Mouse (Mus musculus) kidney, postnatal 36 days (tissue): ENCODE measurements around the gene Gata3.

Experiments used
- DNase-seq, 2 experiments: peaks; one replicate each; pipeline ENCODE4 v3.0.0; 2021 to 2022; ENCODE audit warnings: mixed read lengths in 2 of 2

Gene Gata3

GRCm38 (mm10) chr2:9889651-9890183, at the start of gene Gata3:
Gene Gata3, minus strand, starts transcription at chr2:9890034.
- DNase-seq, result peak in 1 of 2 experiments; percentile 29

GRCm38 (mm10) chr2:9939250-9939649, 49.4 kb upstream of the Gata3 start:
- no peak for DNase-seq

DNA sequence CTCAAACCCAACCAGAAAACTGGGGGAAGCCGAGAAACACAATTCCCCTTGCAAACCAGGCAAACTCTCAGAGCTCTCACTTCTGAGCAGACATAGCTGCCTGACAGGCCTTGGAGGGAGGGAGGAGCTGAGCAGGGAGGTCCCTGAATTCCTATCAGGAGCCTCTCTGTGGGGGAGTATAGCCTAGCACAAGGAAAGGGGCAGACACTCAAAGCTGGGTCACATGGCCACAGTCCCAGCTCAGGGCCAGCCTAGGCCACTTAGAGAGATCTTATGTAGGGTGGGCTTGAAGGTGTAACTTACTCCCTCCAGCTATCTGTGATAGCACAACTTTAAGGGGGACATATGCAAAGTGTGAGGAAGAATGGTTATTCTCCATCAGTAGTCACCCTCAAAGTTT, 46.1 kb upstream of the Gata3 start:
- no peak for DNase-seq

DNA sequence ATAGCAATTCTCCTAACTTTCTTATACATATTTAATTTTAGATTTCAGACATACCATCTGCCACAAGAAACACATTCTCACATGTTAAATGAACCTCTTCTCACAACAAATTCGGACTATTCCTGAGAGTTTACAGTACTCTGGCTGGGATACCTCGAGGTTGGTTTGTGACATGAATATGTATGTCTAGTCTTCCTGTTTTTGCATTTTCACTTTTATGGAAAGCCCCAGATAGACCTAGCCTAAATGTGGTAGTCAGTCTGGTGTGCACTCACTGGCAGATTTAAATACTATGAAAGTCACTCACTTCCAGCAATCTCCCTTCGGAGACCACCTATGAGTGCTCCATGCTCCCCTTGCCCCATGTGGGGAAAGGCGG, 37.1 kb upstream of the Gata3 start:
- no peak for DNase-seq

DNA sequence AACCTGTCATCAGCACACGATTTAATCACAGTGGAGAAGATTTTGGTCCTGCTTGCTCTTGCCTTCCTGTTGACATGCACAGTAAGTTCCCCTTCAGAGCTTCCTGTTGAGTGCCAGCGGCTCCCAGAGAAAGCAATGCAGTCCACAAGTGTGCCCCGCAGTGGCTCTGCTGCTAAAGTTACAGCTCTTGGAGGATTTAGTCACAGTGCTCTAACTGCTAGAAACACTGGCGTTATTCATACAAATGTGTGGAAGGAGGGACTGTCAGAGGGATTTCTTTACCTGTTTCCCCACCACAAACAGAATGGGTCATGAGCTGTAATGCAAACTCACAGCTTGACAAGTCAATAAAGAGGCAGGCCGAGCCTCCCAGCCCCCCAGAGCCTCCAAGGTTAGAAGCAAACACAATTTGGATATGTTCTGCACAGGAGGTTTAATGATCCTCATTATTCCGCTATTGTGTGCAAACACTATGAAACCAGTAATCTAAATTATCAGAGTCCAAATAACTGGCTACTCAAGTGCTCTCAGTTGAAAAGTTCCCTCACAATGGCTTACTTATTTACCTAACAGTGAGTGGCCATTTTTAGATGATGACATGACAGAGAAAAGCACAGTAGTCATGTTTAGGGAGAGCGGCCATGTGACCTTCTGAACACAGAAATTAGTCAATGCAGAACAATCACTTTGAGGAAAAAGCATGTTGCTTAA, 36.5 kb upstream of the Gata3 start:
- DNase-seq, result no peak

DNA sequence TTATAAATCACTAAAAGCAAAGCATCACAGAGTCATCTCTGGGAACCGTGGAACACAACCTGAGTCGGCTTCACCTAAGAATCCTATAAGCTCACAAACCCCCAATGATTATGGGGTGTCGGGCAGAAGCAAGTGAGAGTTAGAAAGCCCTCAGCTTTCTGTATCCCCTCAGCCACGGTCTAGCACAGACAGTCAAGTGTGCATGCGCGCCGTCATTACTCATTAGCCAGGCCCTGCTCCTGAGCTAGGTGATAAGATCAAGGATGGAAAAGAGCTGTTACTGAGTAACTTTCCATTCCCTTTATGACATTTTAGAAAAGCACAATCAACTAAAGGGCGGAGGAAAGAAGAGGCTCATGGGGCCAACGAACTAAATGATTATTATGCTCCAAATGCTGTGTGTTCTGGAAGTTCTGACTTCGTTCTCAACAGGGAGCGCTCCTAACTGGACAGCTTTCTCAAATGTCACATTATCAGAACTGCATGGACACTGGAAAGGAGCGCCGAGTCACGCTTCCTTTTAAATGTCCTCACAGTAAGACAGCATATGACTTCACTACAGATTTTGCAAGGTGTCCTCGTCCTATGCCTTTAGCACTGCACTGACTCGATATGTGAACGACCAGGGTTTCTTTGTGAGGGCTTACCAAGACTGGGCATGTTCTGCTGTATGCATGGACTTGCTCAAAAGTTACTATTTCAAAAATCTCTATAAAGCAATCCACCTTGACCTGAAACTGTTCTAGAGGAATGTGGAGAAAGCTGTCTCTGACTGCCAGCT, 29.0 kb upstream of the Gata3 start:
- peak; percentile 76 to 79 for DNase-seq

DNA sequence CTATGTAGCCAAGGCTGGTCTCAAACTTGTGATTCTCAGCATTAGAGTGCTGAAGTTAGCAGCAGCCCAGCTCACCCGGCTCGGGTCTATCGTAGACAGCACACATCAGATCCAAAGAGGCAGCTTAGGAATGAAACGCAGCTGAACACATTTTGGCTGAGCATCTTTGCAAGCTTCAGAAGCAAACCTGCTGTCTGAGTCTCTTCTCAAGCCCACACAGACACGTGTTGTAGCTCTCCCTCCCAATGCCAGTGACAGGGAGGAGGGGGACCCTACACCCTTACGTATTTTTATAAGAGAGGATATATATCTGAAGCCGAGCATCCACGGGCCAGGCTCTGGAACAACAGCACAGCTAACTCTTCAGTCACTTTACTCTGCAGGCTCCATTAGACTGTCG, 27.8 kb upstream of the Gata3 start:
- no peak for DNase-seq

DNA sequence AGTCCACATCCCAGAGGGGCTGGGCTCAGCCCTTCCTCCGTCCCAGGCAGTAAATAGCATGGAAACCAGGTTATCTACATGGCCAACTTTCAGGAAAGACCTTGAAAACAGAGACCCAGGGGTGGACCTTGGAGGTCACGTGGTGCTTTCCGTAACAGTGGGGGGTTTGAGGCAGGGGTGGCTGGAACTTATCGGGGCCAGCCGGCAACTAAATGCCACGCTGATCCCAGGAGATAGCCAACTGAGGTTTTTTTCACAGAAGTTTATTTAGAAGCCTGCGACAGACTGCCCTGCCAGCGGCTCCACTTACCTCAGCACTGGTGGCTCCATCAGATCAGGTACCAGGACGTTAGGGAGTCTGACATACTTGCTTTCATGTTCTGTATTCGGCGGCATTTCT, 16.2 kb upstream of the Gata3 start:
- DNase-seq, result no peak

DNA sequence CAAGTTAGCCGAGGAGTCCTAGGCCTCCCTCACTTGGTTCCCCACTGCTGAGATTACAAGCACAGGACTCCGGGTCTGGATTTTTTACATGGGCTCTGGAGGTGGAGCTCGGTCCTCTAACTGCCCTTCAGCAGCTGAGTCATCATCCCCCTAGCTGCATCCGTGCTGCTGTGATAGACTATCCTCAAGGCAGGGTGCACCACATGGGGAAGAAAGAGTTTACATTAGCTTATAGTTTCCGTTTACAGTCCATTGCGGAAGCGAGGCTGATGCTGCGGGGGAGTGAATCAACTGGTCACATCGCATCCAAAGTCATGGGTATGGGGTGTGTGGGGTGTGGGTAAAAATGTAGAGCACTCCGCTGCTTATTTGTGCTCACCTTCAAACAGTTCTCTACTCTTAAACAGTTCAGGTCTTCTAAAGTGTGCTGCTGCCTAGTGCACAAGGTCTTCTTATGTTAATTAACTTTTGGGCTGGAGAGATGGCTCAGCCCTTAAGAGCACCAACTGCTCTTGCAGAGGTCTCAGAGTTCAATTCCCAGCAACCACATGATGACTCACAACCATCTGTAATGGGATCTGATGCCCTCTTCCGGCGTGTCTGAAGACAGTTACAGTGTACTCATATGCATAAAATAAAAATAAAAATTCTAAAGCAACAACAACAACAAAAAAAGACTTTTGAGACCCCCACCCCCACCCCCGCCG, 14.2 kb upstream of the Gata3 start:
- DNase-seq, result no peak

DNA sequence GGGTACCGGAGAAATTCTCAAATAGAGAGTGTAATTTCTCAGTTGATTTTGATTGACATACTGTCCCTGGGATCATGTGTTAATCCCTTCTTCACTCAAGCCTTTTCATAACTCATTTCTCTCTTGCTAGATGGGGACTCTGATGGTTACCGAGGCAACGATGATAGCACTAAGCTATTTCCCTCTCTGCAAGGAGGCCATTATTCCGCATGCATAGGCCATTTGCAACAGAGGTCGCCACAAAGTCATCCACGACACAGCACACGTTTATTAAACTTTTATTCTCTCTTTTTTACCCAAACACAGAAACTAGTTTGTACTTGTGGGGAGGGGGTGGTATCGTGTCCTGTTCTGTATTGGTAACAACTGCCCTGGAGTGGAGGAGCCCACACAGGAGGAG, 8.0 kb upstream of the Gata3 start:
- DNase-seq, result no peak

DNA sequence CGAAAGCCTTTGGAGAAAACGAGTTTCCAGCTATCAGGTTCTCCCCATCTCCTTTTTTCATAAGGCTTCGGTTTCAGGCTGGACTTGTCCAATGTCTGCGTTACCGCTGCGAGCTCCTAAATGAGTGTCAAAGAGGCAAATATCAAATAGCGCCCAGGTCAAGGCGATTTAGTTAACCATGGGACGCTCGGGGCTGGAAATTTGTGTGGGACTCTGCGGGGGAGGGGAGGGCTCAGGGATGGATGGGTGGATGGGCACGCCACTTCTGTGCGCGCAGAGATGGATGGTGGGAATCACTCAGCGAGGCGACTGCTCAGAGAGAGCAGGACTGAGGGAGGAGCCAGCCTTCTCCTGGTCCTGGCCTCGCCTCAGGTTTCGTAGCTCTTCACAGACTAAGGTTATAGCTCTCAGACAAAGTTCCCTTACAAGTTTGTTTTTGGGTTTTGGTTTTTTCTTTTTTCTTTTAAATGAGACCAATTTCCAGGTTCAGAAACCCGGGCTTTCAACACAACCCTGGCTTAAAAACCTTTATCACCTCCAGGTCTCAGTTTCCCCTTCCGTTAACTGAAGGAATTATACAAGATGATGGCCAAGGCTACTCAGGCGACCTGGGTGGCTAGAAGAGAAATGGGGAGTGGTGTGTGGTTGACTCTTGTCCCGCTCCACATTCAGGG, 6.4 kb upstream of the Gata3 start:
- DNase-seq, result no peak

GRCm38 (mm10) chr2:9894836-9895593, 5.2 kb upstream of the Gata3 start:
- DNase-seq, result no peak

DNA sequence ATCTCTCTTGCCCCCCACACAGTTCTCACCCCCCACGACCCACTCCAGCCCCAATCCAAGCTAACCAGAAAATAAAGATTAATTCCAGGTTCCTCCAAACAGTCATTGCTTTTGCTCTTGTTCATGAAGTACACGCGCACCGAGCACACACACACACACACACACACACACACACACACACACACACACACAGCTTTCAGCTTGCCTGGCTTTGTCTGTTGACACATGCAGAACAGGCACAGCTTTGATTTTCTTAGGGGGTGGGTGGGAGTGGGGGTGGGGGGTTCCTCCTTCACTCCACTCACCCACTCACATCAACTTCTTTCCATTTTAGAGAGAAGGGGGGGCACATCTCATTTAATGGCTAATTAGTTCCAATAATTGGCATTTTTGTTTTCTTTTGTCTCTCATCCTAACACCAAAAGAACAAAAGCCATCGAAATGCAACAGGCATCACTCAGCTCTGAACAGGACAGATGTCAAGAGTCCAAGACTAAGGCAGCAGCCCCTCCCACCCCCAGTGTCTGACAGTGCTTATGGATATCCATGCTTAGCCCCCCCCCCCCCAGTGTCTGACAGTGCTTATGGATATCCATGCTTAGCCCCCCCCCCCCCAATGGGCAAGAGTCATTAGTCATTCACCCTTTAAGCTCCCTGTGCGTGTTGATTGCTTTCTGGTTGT, 3.6 kb upstream of the Gata3 start:
- no peak for DNase-seq

DNA sequence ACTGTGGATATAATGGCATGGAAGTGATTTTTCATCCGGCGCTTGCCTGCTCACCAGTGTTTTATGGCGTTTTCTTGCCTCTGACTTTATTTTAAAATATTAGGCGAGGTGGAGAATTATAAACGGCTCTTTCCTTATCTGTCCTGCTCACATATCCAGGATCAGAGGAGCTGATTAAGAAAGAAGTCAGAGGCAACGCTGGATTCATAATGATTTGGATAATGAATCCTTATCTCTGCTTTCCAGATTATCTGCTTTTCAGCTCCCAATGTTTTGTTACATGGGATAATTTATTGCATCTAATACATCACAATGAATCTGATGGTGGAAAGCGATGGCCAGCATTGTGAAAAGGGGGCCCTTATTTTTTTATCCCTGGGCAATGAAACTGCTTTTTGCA, 2.7 kb upstream of the Gata3 start:
- DNase-seq, result no peak

- no peak for DNase-seq
These were observed 1.1 kb upstream of the Gata3 start for GRCm38 (mm10) chr2:9890906-9891305.

GRCm38 (mm10) chr2:9890251-9890650, 417 bp upstream of the Gata3 start:
- DNase-seq, result no peak

- peak; percentile 38 to 43 for DNase-seq
These were observed 752 bp downstream of the Gata3 start, which contains the start of gene 9230102O04Rik for GRCm38 (mm10) chr2:9888913-9889650. Gene 9230102O04Rik, minus strand, starts transcription at chr2:9889540.

- DNase-seq, result no peak
These were observed 2.2 kb downstream of the Gata3 start for GRCm38 (mm10) chr2:9887636-9888035.

DNA sequence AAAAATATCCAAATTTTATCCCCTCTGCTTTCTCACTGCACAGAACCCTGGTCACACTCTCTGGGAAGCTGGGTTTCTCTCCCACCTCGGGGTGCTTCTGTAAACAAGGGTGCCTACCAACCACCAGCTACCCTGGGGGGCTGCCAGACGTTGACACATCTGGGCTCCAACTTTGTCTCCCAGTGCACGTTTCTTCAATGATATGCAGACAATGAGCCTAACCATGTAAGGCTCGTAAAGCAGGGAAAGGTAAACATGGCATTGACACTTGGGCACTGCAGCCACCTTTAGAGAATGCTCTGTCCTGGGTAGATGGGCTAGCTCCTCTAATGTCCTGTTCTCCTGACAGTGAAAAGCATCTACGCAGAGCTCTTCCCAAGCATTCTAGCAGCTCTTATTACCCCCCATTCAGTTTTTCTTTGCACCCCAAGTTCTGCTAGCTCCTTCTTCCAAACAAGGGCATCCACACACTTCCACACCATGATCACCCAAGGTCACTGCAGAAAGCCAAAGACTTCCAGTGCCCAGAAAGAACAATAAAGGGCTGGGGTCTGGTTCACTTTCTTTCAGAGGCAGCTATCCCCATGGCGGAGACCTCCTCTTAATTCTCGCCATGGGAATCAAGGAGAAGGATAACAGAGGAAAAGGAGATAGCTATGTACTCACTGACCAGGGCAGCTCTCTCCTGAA, 2.8 kb downstream of the Gata3 start:
- DNase-seq, result no peak

DNA sequence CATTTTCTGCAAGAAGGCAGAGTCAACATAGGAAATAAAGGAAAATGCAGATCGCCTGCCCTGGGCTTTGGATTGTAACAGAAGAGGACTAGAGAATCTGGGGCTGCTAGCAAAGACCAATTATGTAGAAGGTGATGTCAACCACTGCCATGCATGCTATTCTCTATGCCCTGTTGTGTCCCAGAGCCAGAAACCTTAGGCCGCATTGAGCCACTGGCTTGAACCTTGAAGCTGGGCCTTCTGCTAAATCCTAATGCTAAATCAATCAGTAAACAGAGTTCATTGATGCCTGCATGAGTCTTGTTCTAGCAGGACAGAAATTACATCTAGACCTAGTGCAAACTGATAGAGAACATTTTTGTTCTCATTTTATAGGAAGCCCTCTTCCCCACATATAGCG, 3.8 kb downstream of the Gata3 start:
- no peak for DNase-seq
